Mouse (Mus musculus) cerebellum, adult 9-11 months (tissue): Measurements from ENCODE around the gene Lifr.

Source experiments
- DNase-seq: peaks from one replicate; pipeline ENCODE4 v3.0.0; 2022

Lifr gene

DNA sequence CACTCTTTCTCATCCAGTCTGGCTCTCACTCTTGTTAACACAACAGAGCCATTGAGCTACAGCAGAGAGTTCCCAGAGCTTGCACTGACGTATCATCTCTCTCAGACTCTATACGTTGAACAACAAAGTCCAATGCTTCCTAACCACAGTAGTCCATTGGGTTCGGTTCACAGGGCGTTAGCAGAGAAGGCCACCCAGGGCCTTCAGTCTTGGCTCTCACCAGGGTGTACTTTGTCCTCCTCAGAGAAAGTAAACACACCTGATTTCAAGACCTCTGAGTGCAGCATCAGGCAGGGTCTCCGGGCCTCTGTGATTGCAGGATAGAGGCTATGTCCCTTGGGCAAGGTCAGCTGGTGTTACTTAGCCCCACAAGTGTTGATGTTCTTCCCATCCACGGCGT, 116.9 kb downstream of the Lifr start:
- no peak for DNase-seq

DNA sequence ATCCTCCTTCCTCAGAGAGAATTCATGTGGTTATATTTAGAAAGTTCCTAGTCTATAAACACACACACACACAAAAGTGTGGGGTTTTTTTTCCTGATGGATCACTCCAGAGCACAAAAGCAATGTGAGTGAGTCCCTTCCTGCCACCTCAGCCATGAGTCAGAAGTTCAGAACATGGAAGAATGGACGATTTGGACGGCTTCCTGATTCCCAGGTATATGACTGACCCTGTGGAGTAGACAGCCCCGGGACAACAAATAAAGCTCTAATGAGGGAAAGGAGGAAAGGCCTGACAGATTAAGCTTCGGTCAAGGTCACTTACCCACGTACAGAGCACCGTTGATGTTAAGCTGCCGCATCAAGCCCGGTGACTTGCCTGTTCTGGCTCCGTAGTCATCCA, 117.8 kb downstream of the Lifr start:
- DNase-seq, result no peak

DNA sequence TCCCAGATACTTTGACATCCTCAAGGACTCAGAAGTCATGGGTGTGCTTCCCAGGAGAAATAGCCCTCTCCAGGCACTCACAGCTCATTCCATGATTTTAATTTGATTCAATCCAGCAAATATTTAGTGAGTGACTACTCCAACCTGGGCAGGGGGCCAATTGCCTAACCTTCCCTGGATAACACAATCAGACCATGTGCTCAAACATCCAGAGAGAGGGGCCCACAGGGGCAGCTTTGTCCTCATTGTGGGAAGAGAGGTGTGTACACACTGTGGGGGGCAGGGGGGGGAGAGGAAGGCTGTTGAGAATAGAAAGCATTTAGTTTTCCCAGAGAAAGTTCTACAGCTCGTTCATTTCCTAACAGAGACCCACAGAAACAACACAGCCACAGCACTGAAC, 123.3 kb downstream of the Lifr start:
- no peak for DNase-seq

DNA sequence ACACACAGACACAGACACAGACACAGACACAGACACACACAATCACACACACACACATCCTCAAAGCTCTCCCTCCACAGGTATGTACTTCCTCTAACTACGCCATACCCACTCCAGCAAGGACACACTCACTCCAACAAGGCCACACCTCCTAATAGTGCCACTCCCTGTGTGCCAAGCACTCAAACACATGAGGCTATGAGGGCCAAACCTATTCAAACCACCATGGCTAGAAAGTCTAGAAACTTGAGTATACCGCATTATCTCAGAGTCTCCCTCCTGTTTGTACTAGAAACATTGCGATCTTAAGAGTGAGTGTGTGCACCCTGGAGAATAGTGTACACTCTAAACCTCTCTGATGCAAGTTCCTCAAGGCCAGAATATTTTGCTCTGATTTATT, 125.4 kb downstream of the Lifr start:
- no peak for DNase-seq

DNA sequence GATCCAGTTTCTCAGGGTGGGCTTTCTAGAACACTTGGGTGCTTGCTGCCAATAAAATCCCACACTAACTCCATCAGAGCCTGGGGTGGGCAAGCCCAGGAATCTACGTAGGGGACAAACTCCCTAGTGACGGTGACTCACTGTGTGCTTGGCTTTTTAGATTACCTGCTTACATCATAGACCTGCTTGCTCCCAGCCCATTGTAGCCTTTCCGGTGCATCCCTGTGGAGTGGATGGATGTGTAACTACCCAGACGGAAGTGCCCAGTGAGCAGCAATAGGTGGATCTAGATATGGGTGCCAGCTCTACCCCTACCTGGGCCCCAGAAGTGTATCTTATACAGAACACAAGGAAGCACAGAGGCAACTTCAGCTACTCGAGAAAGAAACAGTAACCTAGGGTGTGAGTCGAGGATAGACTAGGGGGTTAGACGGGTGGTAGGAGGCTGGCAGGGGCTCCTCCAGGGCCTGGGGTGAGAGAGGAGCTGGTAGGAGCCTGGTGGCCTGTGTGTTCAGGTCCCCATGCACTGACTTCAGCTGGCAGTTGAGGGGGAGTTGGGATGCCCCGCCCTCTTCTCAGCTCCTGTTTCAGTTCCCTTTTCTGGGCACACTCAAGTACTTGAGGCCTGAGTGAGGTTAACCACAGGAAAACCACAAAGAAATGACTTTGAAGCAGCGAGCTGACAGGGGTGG, 126.3 kb downstream of the Lifr start:
- no peak for DNase-seq

DNA sequence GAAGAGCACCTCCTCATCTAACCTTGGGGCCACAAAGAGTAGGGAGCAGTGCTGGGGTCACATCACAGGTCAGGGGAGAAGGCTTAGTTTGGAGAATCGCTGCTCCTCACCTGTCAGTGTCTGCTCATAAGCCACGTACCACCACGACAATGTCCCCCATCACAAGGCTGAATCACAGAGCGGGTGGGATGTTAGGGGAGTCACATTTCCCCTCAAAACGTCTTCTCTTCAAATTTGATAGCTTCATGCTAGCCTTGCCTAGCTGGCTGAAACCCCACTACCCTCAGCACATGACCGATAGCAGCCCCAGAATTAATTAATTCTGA, 126.8 kb downstream of the Lifr start:
- DNase-seq, result no peak

DNA sequence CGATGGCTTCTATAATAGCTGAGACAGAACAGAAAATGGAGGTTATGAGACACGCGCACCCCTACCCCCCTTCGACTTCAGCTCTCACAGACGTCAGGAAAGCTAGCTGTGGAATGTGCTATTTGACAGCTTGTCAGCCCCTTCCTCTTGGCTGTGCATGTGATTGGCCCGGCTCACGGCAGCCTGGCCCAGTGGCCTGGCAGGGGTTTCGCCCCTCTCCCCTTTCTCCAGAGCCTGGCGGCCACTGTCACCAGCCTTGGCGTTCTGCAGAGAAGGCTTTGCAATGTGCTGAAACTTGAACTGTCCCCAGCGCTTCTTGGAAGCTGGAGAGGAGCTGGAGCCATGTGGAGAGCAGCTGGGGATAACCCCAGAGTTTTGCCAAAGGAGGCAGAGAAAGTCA, 132.4 kb downstream of the Lifr start:
- no peak for DNase-seq

DNA sequence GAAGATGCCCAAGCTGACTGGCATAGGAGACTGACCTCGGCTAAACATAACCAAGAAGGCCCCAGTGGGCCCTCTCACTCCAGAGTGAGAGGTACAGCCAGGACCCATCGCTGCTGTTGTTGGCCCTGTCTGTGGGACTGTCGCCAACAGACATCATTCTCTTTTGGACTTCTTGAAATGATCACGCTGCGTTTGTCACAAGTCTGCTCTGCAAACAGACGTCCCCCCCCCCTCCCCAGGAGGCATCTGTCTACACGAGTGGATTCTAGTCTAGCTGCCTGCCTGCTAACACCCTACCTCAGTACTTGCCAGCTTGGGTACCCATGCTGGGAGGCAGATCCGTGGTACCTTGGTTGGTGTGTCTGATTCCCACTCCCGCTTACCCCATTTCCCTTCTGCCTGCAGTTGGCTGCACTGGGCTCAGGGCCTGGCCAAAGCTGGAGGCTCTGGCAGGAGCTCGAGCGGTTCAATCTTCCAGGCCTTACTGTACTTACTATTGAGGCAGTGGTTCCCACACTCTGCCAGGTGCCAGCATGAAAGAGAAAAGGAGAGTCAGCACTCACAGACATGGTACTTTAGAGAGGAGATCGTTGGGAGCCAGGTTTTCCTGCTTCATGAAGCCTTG, 133.8 kb downstream of the Lifr start:
- no peak for DNase-seq

DNA sequence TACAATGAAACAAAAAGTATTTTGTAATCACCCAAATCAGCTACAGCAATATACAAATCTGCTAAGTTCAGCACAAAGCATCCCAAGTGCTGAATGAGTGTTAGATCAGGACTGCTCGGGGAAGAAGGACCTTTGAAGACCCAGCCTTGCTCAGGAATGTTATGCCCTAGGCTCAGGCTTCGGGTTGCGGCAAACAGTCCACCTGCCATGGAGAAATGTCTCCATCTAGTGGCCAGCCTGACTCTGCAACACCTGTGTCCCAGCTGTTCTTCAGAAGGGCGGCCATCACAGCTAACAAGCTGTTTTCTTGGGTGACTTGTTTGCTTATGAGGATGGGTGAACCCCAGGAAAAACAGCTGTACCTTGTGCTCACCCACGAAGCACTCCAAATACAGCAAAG, 135.8 kb downstream of the Lifr start:
- peak; percentile 48 for DNase-seq

DNA sequence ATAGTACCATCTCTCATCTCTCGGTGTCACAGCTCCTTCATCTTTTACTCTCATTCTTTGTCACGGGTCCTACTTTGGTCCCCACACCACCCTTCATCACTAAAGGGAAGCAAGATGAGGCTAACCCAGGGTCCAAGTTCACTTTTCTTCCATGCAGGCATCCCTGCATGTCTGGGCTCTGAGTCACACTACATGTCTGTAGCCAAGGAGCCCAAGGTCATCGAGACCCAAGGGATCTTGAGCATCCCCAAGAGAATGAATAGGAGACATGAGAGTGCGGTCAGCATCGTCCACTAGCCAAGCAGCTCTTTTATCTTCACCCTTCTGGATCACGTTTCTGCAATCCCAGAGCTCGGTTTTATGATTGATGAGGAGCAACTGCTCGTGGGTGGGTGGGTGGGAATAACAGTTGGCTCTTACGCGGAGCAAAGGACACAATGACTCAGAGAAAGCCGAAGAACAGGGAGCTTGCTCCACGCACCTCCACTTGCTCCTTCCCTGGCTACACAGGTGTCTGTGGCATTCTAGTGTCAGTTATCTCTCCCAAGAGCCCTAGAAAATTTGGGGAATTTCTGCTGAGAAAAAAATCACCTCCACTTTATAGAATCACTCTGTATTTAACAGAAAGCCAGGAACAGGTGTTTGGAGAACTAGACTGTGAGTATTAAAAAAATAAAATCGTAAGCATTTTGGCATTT, 143.1 kb downstream of the Lifr start:
- no peak for DNase-seq

DNA sequence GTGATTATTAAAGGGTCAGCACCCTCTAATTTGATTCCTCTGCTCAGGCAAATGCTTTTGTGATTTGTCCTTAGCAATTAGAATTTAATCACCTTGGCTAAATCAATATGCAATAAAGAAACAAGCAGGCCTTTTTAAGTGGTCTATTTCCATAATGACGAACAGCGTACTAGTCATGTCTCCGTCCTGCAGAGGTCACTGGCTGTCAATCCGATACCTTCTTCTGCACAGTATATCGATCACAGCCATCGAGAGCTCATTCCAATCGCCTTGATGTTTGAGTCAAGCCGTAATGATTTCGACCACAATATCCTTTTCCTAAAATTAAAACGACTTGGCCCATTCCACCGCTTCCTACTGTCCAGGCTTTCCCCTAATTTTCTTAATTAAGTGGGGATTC, 149.5 kb downstream of the Lifr start:
- DNase-seq, result no peak

DNA sequence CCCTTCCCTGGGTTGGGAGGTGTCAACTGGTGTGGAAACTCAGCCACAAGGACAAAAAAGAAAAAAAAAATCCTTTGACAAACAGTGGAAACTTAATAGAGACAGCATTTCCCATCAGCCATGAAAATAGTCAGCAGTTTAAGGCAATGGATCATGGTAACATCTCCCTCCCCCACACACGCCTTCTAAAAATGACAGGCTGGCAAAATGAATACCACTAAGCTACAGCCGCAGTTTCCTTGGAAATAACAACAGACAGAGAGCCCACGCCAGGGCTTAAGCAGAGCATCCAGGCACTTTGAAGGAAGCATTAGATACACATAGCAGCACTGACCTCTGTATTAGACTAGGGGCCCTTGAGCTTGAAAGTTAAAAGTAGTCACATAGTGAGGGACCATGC, 150.5 kb downstream of the Lifr start:
- no peak for DNase-seq

DNA sequence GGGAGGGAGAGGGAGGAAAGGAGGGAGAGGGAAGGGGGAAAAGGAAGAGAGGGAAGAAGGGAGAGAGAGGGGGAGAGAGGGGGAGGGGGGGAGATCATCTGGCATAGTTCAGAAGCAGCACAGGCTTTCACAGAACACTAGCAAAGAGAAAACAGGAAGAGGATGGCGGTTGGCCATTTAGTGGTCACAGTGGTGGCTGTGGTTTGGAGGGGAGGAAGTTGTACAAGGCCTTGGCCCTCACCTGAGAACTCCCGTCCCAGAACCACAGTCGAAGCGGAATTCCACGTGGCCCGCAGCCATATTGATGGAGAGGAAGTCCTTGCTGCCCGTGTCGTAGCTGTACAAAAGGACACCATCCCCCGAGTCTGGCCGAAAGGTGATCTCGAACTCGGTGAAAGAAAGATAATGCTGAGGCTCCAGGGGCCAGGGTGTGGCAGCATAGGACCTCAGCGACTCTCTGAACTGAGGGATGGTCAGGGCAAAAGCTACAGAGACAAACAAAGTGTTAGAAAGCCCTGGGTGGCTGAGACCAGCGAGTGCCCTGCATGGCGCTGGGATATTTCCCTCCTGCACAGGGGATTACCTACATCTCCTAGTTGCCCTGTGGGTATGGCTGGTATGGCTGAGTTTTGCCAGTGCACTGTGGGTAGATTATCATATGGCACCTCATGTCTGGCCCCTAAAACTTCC, 151.9 kb downstream of the Lifr start:
- no peak for DNase-seq
